Mouse (Mus musculus): ENCODE data around the gene Foxf1.

GRCm38 (mm10) chr8:121108657-121109056 lies 24.5 kb downstream of the Foxf1 start:
- TF ChIP-seq CTCF (IDR thresholded peaks at IDR 0.05; ENCODE audit: low read depth): no peak
- TF ChIP-seq EP300 (optimal IDR thresholded peaks at IDR 0.05): no peak

Measured in stomach, postnatal 0 days (tissue).